Mouse (Mus musculus): ENCODE measurements at regions not wholly inside any gene's neighbourhood (a gene's known extent, or its start where the extent isn't known, plus 50 kb on each side); places are given as distances from the start of the nearest gene placed in this dataset.

DNA sequence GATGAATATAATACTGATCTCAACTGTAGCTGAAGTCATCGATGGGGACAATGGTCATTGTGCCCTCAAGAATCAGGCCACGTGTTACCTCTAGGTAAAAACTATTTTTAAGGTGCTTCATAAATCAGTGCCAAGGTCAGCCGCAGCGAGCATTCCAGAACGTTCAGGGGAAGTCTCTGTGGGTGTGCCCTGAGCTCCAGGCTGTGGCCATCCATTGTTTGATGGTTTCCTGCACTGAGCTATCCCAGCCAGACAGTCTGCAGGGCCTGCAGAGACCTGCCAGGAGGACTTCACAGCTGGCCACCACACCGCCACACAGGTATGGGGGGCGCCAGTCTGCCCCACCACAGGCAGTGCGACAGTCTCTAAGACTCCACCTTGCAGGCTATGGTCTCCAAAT is 62.5 kb upstream of the Zfp637 start:
- intact Hi-C loops (cut with DNase I), result no loop called here
- peak in 1 of 2 experiments; percentile 49 for DNase-seq (ENCODE audit: extremely low spot score in 1 of 2, low spot score in 2 of 2)

- DNase-seq (ENCODE audit: extremely low spot score in 1 of 2, low spot score in 2 of 2), result no peak
Observed at GRCm38 (mm10) chr6:117779020-117779419, 62.0 kb upstream of the Zfp637 start.

GRCm38 (mm10) chr6:117788580-117789540 is 52.1 kb upstream of the Zfp637 start:
- peak in 1 of 2 experiments; percentile 58 for DNase-seq (ENCODE audit: extremely low spot score in 1 of 2, low spot score in 2 of 2)
- intact Hi-C loops (cut with DNase I), result no loop called here

More at GRCm38 (mm10) chr6:117779020-117779419, 62.0 kb upstream of the Zfp637 start:
- intact Hi-C loops (cut with DNase I), result no loop called here

DNA sequence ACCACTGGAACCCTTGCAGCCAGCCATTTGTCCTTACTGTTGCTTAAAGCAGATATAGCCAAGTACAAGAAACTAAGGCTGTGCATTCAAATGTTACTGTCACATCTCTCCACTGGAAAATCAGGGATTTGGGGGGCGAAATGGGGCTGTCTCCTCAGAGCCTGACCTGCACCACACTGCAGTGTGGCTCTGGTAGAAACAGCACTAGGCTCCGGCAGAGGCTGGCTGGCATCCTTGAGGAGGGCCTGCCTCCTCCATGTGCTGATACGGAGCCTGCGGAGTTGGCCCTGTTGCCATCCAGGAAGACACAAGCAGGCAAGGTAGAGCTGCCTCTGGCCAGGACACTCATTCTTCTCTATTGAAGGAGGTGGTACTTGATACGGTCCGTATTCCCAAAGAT is 50.4 kb upstream of the Zfp637 start:
- intact Hi-C loops (cut with DNase I), result no loop called here
- DNase-seq (ENCODE audit: extremely low spot score in 1 of 2, low spot score in 2 of 2), result no peak
